Comparison of ENCODE assay signal across 9 mouse cellular contexts in the genomic region with DNA sequence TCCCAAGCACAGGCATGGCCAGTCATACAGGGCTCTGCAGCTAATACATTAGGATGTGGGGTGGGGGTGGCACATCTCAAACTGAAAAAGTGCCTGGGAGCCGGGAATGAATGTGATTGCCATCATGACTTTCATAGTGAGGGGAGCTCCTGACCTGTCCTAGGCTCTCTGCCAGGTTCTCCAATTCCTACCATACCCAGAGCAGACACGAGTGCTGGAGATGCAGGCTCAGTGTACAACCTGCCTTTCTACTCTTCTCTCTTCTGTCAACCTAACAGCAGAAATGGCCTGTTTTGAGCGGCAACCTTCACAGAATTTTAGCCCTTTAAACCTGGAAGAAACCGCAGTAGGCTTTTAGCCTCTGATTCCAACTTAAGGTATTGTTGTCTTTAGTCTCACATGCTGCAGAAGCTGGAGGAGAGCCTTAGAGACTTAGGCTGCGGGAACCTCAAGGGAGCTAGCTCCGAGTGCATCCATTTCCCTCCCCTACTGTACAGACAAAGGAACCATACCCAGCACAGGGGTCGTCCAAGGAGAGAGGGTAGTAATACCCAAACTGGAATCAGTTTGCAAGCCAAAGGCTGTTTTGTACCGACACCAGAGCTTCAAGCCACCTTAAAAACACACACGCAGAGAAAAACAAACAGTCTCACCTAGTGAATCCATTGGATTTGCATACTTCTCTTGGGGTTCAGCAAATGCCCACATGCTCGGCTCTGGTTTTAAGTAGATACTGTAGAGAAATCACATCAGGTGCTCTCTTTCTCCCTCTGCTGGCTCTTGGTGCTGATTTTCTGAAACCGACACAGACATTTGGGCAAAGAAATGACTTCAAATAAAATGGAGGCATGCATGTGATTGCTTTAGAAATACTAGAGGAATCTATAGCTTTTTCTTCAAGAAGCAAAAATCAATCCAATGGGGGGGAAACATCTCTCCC.
DNase-seq lines count a peak whose midpoint lies in the region; ATAC-seq lines count a peak whose summit lies in the region.
"Had no signal": no experiment of that assay in that cellular context is flagged by ENCODE, and none has a peak within 500 bp of the region (broad histone marks: within the 10 kb centered on the region; RNA-seq: fewer than 3 reads in every experiment).

No protein-coding gene starts in this region.

- peak overlapping the region; percentile 75 for H3K27ac ChIP-seq in forebrain, embryonic 12.5 days
- no peak overlapping the region for H3K27ac ChIP-seq in forebrain, embryonic 11.5 days (ENCODE audit: low read depth, low read length)
- H3K27ac ChIP-seq in embryonic facial prominence, embryonic 14.5 days (replicated peaks; ENCODE audit: low read depth, low read length) = no peak overlapping the region
- H3K27ac ChIP-seq: liver, embryonic 14.5 days had no signal

- H3K4me3 ChIP-seq in forebrain, embryonic 12.5 days (replicated peaks) = no peak overlapping the region
- H3K4me3 ChIP-seq in forebrain, embryonic 11.5 days (ENCODE audit: low read depth, low read length) = no peak overlapping the region
- no peak overlapping the region for H3K4me3 ChIP-seq in embryonic facial prominence, embryonic 14.5 days (ENCODE audit: low read depth, low read length)

- WGBS in forebrain, embryonic 12.5 days = 46% methylated on average over 11 of the region's 11 CpGs
- WGBS in forebrain, embryonic 11.5 days = 42% methylated on average over 11 of the region's 11 CpGs
- 37% methylated on average over 11 of the region's 11 CpGs for WGBS in embryonic facial prominence, embryonic 14.5 days

- no peak overlapping the region for H3K9ac ChIP-seq in forebrain, embryonic 12.5 days
- no peak overlapping the region for H3K9ac ChIP-seq in forebrain, embryonic 11.5 days (ENCODE audit: low read length)
- H3K9ac ChIP-seq in embryonic facial prominence, embryonic 14.5 days (ENCODE audit: low read depth, low read length) = no peak overlapping the region
- H3K9ac ChIP-seq: liver, embryonic 14.5 days had no signal

- ATAC-seq in forebrain, embryonic 12.5 days (ENCODE audit: low FRiP score) = peak; percentile 71; the same call in 1 of the 2 replicates
- ATAC-seq in forebrain, embryonic 11.5 days (replicated peaks; ENCODE audit: low FRiP score) = no peak
- ATAC-seq in embryonic facial prominence, embryonic 14.5 days (ENCODE audit: low read depth) = no peak

- peaks cover 17% of the 10 kb centered on the region for H3K4me1 ChIP-seq in forebrain, embryonic 12.5 days
- H3K4me1 ChIP-seq in forebrain, embryonic 11.5 days (replicated peaks; ENCODE audit: control insufficient read depth, insufficient read depth, low read length) = 0 out of 2 replicates have a peak, but pooled peaks cover 3% of the 10 kb centered on the region
- no peaks in the 10 kb centered on the region for H3K4me1 ChIP-seq in embryonic facial prominence, embryonic 14.5 days (ENCODE audit: control insufficient read depth, insufficient read depth, low read length)

- H3K27me3 ChIP-seq in forebrain, embryonic 12.5 days = no peaks in the 10 kb centered on the region
- no peaks in the 10 kb centered on the region for H3K27me3 ChIP-seq in forebrain, embryonic 11.5 days (ENCODE audit: control insufficient read depth, insufficient read depth, low read length)
- H3K27me3 ChIP-seq in embryonic facial prominence, embryonic 14.5 days (replicated peaks; ENCODE audit: control insufficient read depth, insufficient read depth, low read length) = no peaks in the 10 kb centered on the region

- no peaks in the 10 kb centered on the region for H3K9me3 ChIP-seq in forebrain, embryonic 12.5 days
- H3K9me3 ChIP-seq in forebrain, embryonic 11.5 days (ENCODE audit: control insufficient read depth, low read length) = no peaks in the 10 kb centered on the region
- no peaks in the 10 kb centered on the region for H3K9me3 ChIP-seq in embryonic facial prominence, embryonic 14.5 days (ENCODE audit: control insufficient read depth, low read length)

- 0 out of 2 replicates have a peak overlapping the region, but pooled peaks have one; percentile 3 for H3K4me2 ChIP-seq in forebrain, embryonic 12.5 days
- no peak overlapping the region for H3K4me2 ChIP-seq in forebrain, embryonic 11.5 days (ENCODE audit: low read depth, low read length, severe bottlenecking)
- no peak overlapping the region for H3K4me2 ChIP-seq in embryonic facial prominence, embryonic 14.5 days (ENCODE audit: low read depth, low read length)

- H3K36me3 ChIP-seq in forebrain, embryonic 12.5 days (replicated peaks) = no peaks in the 10 kb centered on the region
- H3K36me3 ChIP-seq in forebrain, embryonic 11.5 days (ENCODE audit: control insufficient read depth, insufficient read depth, low read length) = no peaks in the 10 kb centered on the region
- no peaks in the 10 kb centered on the region for H3K36me3 ChIP-seq in embryonic facial prominence, embryonic 14.5 days (ENCODE audit: control insufficient read depth, insufficient read depth, low read length)

- DNase-seq in forebrain, embryonic 11.5 days (ENCODE audit: low spot score) = no peak
- DNase-seq in WW6 (ENCODE audit: low read depth, low spot score) = peak; percentile 7
- DNase-seq in embryonic facial prominence, embryonic 14.5 days (ENCODE audit: low spot score) = peak; percentile 65
- DNase-seq in layer of hippocampus, postnatal 36 days = peak; percentile 15 to 54
- DNase-seq in right cerebral cortex, adult 18-20 months = peak; percentile 72
- DNase-seq in spleen, adult 12 weeks (ENCODE audit: low spot score) = no peak
- DNase-seq in yolk sac, embryonic 10.5 days (ENCODE audit: low spot score) = no peak

Comparison
In these comparisons a context has a peak if more than half of its experiments do, and no peak if none do; other contexts are left out.
1. DNase-seq: peak in WW6 (single experiment), embryonic facial prominence, embryonic 14.5 days (single experiment), layer of hippocampus, postnatal 36 days (2 of 2) and right cerebral cortex, adult 18-20 months (single experiment); none in forebrain, embryonic 11.5 days (single experiment), spleen, adult 12 weeks (single experiment) and yolk sac, embryonic 10.5 days (single experiment).